Mouse (Mus musculus) left cerebral cortex, adult 9 months (tissue): ENCODE results near the gene Lama5.

Experiments
- DNase-seq, 2 experiments: peaks; one replicate each; pipeline ENCODE4 v3.0.0; 2022; ENCODE audit warnings: low spot score in 2 of 2

Gene Lama5

GRCm38 (mm10) chr2:180146091-180146490 is 79.6 kb downstream of the Lama5 start:
- DNase-seq: no peak

GRCm38 (mm10) chr2:180135414-180135813 is 90.2 kb downstream of the Lama5 start:
- DNase-seq: no peak

GRCm38 (mm10) chr2:180133911-180134310 is 91.7 kb downstream of the Lama5 start:
- DNase-seq: no peak

GRCm38 (mm10) chr2:180133231-180133630 is 92.4 kb downstream of the Lama5 start:
- no peak for DNase-seq

- DNase-seq: no peak
Observed at GRCm38 (mm10) chr2:180127675-180128074, 98.0 kb downstream of the Lama5 start.
